Mouse (Mus musculus): ENCODE results near the gene 0610010F05Rik. TPM values are rescaled to one million over a fixed set of nuclear protein-coding genes. Genes with fewer than 3 reads are reported as not detected.

0610010F05Rik gene
- polyA plus RNA-seq, 1 experiment from 2014 or later = 82.2 TPM

DNA sequence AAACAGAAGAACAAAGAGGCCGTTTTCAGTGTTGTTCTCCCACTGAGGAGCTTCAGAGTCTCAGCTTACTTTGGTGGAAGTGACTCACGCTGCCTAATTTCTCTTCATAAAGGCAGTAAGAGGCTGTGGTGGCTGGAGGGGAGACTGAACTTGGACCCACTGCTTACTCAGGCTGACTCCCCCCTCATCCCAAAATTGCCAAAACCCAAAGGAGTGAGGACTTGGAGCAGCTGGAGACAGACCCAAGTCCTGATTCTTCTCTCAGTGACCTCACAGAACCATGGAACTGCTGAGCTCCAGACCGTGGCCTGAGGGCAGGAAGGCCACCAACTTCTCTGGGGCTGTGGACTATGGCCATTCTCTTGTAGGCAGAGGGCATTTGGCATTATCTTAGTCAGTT lies 114.5 kb downstream of the 0610010F05Rik start:
- no peak for DNase-seq (ENCODE audit: low spot score)
- no peak overlapping the region for H3K4me2 ChIP-seq (replicated peaks; ENCODE audit: low read depth, low read length)
- H3K27ac ChIP-seq (ENCODE audit: low read depth, low read length) = no peak overlapping the region
- H3K9ac ChIP-seq (ENCODE audit: low read depth, low read length) = no peak overlapping the region
- H3K4me1 ChIP-seq (replicated peaks; ENCODE audit: control insufficient read depth, insufficient read depth, low read length) = no peaks in the 10 kb centered on the region
- no peaks in the 10 kb centered on the region for H3K27me3 ChIP-seq (ENCODE audit: control insufficient read depth, insufficient read depth, low read length)
- no peak for ATAC-seq (ENCODE audit: low FRiP score)
- no peaks in the 10 kb centered on the region for H3K36me3 ChIP-seq (ENCODE audit: control insufficient read depth, insufficient read depth, low read length)
- no peaks in the 10 kb centered on the region for H3K9me3 ChIP-seq (ENCODE audit: control insufficient read depth, low read length)
- no peak overlapping the region for H3K4me3 ChIP-seq (ENCODE audit: low read depth, low read length)
- WGBS = 73% methylated on average over 3 of the region's 3 CpGs

GRCm38 (mm10) chr11:23515315-23515714 lies 118.1 kb downstream of the 0610010F05Rik start:
- DNase-seq (ENCODE audit: low spot score) = no peak
- Histone ChIP-seq H3K9ac (ENCODE audit: low read depth, low read length) (no peak overlapping the region), H3K9me3 (ENCODE audit: control insufficient read depth, low read length) (no peaks in the 10 kb centered on the region), H3K4me2 (replicated peaks; ENCODE audit: low read depth, low read length) (no peak overlapping the region), H3K27me3 (ENCODE audit: control insufficient read depth, insufficient read depth, low read length) (no peaks in the 10 kb centered on the region), H3K36me3 (ENCODE audit: control insufficient read depth, insufficient read depth, low read length) (no peaks in the 10 kb centered on the region), H3K4me1 (replicated peaks; ENCODE audit: control insufficient read depth, insufficient read depth, low read length) (no peaks in the 10 kb centered on the region), H3K4me3 (ENCODE audit: low read depth, low read length) (no peak overlapping the region), H3K27ac (ENCODE audit: low read depth, low read length) (no peak overlapping the region)
- no peak for ATAC-seq (ENCODE audit: low FRiP score)
- WGBS = 83% methylated on average over 2 of the region's 2 CpGs

Other genes starting within 250 kb of the 0610010F05Rik start
- 165 and 169 TPM in 2 replicates for gene Ahsa2, start 135.6 kb downstream of the 0610010F05Rik start, polyA plus RNA-seq (2014; fragmentation: Nextera tagmentation; extraction: Ambion mirVana)
- gene 1700093K21Rik, start 112.5 kb downstream of the 0610010F05Rik start, polyA plus RNA-seq (2014; fragmentation: Nextera tagmentation; extraction: Ambion mirVana) = 0.17 TPM in 1 of 2 replicates, not detected in the other
- gene Pus10, start 32.0 kb upstream of the 0610010F05Rik start, polyA plus RNA-seq (2014; fragmentation: Nextera tagmentation; extraction: Ambion mirVana) = 19.3 and 21.6 TPM in 2 replicates
- 42.2 and 49.6 TPM in 2 replicates for gene Pex13, start 32.3 kb upstream of the 0610010F05Rik start, polyA plus RNA-seq (2014; fragmentation: Nextera tagmentation; extraction: Ambion mirVana)
- gene Rel, start 137.3 kb upstream of the 0610010F05Rik start, polyA plus RNA-seq (2014; fragmentation: Nextera tagmentation; extraction: Ambion mirVana) = 0.54 and 0.80 TPM in 2 replicates